Mouse (Mus musculus): Measurements from ENCODE around the gene G6pc.

DNA sequence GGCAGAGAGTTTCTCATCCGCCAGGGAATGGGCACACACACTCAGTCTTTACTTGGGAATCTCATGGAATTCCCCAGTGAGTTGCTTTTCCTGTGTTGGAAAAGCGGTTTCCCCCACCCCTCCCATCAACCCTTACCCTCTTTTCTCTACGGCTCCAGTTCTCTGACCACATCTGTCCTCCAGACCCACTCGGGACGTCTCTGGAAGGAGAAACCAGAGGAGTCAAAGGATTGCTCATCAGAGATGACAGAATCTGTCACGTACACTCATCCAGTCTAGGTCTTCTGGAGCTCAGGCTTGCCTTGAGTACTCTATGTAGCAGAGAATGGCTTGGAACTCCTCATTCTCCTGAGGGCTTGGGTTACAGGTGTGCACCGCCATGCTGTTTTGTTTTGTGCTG is 18.6 kb upstream of the G6pc start:
- TF ChIP-seq POLR2A (IDR thresholded peaks at IDR 0.05; ENCODE audit: borderline replicate concordance, extremely low read depth, low read depth, low read length): no peak
- no peak for TF ChIP-seq CTCF (IDR thresholded peaks at IDR 0.05; ENCODE audit: insufficient read depth, low read length)
